Mouse (Mus musculus) layer of hippocampus, adult 8-10 months (tissue): ENCODE data around the gene Rab23. TPM values are rescaled to one million over a fixed set of nuclear protein-coding genes. Genes with fewer than 3 reads are reported as not detected.

Experiments
- DNase-seq, 2 experiments: peaks; one replicate each; pipeline ENCODE4 v3.0.0; 2022; ENCODE audit warnings: low spot score in 2 of 2
- total RNA-seq, 4 experiments: library from RNA; stranded (reverse); gene quantifications; 2 replicates each; pipeline ENCODE4 v1.2.4; 2022

Rab23 gene
- total RNA-seq, 4 experiments from 2014 or later = 28.1 to 35.6 (median 33.3) TPM

- no peak for DNase-seq
These were observed 47.1 kb downstream of the Rab23 start for GRCm38 (mm10) chr1:33766520-33767508.

- no peak for DNase-seq
These were observed 48.6 kb downstream of the Rab23 start for GRCm38 (mm10) chr1:33768091-33768787.

GRCm38 (mm10) chr1:33768827-33769226 is 49.1 kb downstream of the Rab23 start:
- no peak for DNase-seq

- no peak for DNase-seq
These were observed 51.9 kb downstream of the Rab23 start for GRCm38 (mm10) chr1:33771621-33772020.

- no peak for DNase-seq
These were observed 52.4 kb downstream of the Rab23 start for GRCm38 (mm10) chr1:33772106-33772505.

- DNase-seq = no peak
These were observed 56.5 kb downstream of the Rab23 start for GRCm38 (mm10) chr1:33776175-33776611.

- peak in 1 of 2 experiments; percentile 22 for DNase-seq
These were observed 64.9 kb downstream of the Rab23 start for GRCm38 (mm10) chr1:33784561-33784960.

- DNase-seq = no peak
These were observed 68.4 kb downstream of the Rab23 start for GRCm38 (mm10) chr1:33788072-33788471.

- no peak for DNase-seq
These were observed 68.8 kb downstream of the Rab23 start for GRCm38 (mm10) chr1:33788493-33788892.

Other genes starting within 250 kb of the Rab23 start
- gene Prim2, start 50.1 kb upstream of the Rab23 start, total RNA-seq = 1 to 10 TPM; 5.0 to 7.4 (median 6.9) TPM
- gene Bag2, start 37.9 kb downstream of the Rab23 start, total RNA-seq = 10 to 100 TPM in 2 of 4 experiments, 1 to 10 TPM in 2; 8.5 to 10.5 (median 9.5) TPM
- 10 to 100 TPM; 45.9 to 62.3 (median 54.0) TPM for gene Zfp451, start 94.7 kb downstream of the Rab23 start, total RNA-seq
- 10 to 100 TPM; 85.0 to 93.6 (median 85.6) TPM for gene Bend6, start 187.9 kb downstream of the Rab23 start, total RNA-seq
- 100 to 1,000 TPM; 211 to 239 (median 222) TPM for gene Dst, start 188.3 kb downstream of the Rab23 start, total RNA-seq